Comparison of ENCODE assay signal across 14 mouse cellular contexts in genomic region chr15:77220833-77221232, GRCm38 (mm10).
"Had no signal": no experiment of that assay in that cellular context is flagged by ENCODE, and none has a peak within 500 bp of the region (broad histone marks: within the 10 kb centered on the region; RNA-seq: fewer than 3 reads in every experiment).

No protein-coding gene starts in this region.

- H3K4me3 ChIP-seq: liver, embryonic 15.5 days; lung, embryonic 15.5 days; megakaryocyte, embryonic 14.5 days; neural tube, embryonic 13.5 days had no signal

- H3K4me2 ChIP-seq: liver, embryonic 15.5 days; lung, embryonic 15.5 days; midbrain, embryonic 11.5 days; neural tube, embryonic 13.5 days had no signal

- H3K9me3 ChIP-seq: liver, embryonic 15.5 days; lung, embryonic 15.5 days; megakaryocyte, embryonic 14.5 days; neural tube, embryonic 13.5 days had no signal

- ATAC-seq: midbrain, embryonic 16.5 days had no signal

- H3K4me1 ChIP-seq: megakaryocyte, embryonic 14.5 days had no signal

- H3K36me3 ChIP-seq: liver, embryonic 15.5 days; lung, embryonic 15.5 days; neural tube, embryonic 13.5 days had no signal

- DNase-seq: lung, adult 2 months; midbrain, embryonic 14.5 days; right cerebral cortex, postnatal 14 days; thymus, adult 18-20 months; thymus, postnatal 14 days; thymus, postnatal 4 days had no signal

- H3K27me3 ChIP-seq: liver, embryonic 15.5 days; lung, embryonic 15.5 days; neural tube, embryonic 13.5 days had no signal

- H3K9ac ChIP-seq: liver, embryonic 15.5 days; liver, postnatal 0 days; lung, embryonic 15.5 days; neural tube, embryonic 13.5 days had no signal

- H3K27ac ChIP-seq: liver, embryonic 15.5 days; lung, embryonic 15.5 days; macrophage; neural tube, embryonic 13.5 days had no signal
